Mouse (Mus musculus) hindbrain, embryonic 16.5 days (tissue): ENCODE results near the gene Btbd2. TPM values are rescaled to one million over a fixed set of nuclear protein-coding genes. Genes with fewer than 3 reads are reported as not detected.

Source experiments
- ATAC-seq: fragments of 200-750 bp; cut with Nextera tagmentation; 2 replicates; pipeline ENCODE4 v1.8.0; 2017; ENCODE audit warnings: moderate TSS enrichment, moderate library complexity
- H3K27ac ChIP-seq: fragments of 300-500 bp; sonication (generic); 2 replicates; pipeline ENCODE4 v1.5.1; 2014; ENCODE audit warnings: low read depth, mild to moderate bottlenecking, control low read depth, low read length, moderate library complexity
- H3K27me3 ChIP-seq: fragments of 300-500 bp; sonication (generic); replicated peaks from 2 replicates; pipeline ENCODE4 v1.6.1; 2014; ENCODE audit warnings: low read length; ENCODE audit not compliant: control insufficient read depth, insufficient read depth
- H3K36me3 ChIP-seq: fragments of 300-500 bp; sonication (generic); 2 replicates; pipeline ENCODE4 v1.6.1; 2014; ENCODE audit warnings: mild to moderate bottlenecking, low read length, moderate library complexity, mixed read lengths; ENCODE audit not compliant: control insufficient read depth, insufficient read depth
- H3K4me1 ChIP-seq: fragments of 300-500 bp; sonication (generic); 2 replicates; pipeline ENCODE4 v1.6.1; 2014; ENCODE audit warnings: low read depth, low read length; ENCODE audit not compliant: control insufficient read depth, insufficient read depth
- H3K4me2 ChIP-seq: fragments of 300-500 bp; sonication (generic); 2 replicates; pipeline ENCODE4 v1.6.1; 2014; ENCODE audit warnings: mild to moderate bottlenecking, low read length, control low read depth, moderate library complexity
- H3K4me3 ChIP-seq: fragments of 300-500 bp; sonication (generic); 2 replicates; pipeline ENCODE4 v1.5.1; 2014; ENCODE audit warnings: mild to moderate bottlenecking, low read length, control low read depth, moderate library complexity
- H3K9ac ChIP-seq: fragments of 300-500 bp; sonication (generic); 2 replicates; pipeline ENCODE4 v1.6.1; 2014; ENCODE audit warnings: low read depth, mild to moderate bottlenecking, control low read depth, low read length, moderate library complexity
- H3K9me3 ChIP-seq: fragments of 300-500 bp; sonication (generic); 2 replicates; pipeline ENCODE4 v1.6.1; 2014; ENCODE audit warnings: mild to moderate bottlenecking, low read length, moderate library complexity; ENCODE audit not compliant: control insufficient read depth
- whole genome bisulfite sequencing: fragments of 180-500 bp; shearing (Covaris S2); extraction: QIAGEN DNeasy Blood & Tissue Kit; methylation state at CpG from one replicate; pipeline ENCODE4 v1.1.7; 2014; 5-methylcytosine and 5-hydroxymethylcytosine counted together
- polyA plus RNA-seq: library from polyadenylated mRNA; unstranded; fragments of >200 nt; fragmentation: Nextera tagmentation; extraction: Ambion mirVana; gene quantifications from 2 replicates; pipeline ENCODE4 v1.2.1, GENCODE M21; 2015

The Btbd2 gene
- polyA plus RNA-seq, 1 experiment from 2014 or later: 21.2 TPM

DNA sequence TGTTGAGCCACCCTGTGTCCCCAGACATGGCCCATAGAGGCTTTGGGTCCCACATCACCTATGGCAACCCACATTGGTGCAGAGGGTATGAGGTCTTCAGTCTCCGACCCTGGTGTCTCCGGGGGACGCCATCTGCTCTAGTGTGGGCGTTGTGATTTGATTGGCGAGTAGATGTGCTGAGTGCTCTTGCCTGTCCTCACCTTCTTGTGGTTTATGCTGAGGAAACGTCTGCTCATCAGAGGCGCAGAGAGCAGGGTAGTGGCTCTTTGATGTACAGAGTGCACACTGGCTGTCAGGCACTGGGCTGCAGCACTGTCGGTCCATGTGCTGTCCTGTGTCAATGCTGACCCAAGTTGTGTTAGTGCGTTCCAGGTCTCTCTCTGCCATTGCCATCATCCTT is 27.9 kb downstream of the Btbd2 start:
- Histone ChIP-seq H3K36me3 (no peaks in the 10 kb centered on the region; the same call in 1 of the 2 replicates), H3K4me1 (peaks cover 15% of the 10 kb centered on the region), H3K4me3 (no peak overlapping the region), H3K9ac (no peak overlapping the region), H3K9me3 (no peaks in the 10 kb centered on the region), H3K27me3 (no peaks in the 10 kb centered on the region), H3K27ac (no peak overlapping the region), H3K4me2 (no peak overlapping the region)
- ATAC-seq: no peak
- 77% methylated on average over 9 of the region's 9 CpGs for WGBS

DNA sequence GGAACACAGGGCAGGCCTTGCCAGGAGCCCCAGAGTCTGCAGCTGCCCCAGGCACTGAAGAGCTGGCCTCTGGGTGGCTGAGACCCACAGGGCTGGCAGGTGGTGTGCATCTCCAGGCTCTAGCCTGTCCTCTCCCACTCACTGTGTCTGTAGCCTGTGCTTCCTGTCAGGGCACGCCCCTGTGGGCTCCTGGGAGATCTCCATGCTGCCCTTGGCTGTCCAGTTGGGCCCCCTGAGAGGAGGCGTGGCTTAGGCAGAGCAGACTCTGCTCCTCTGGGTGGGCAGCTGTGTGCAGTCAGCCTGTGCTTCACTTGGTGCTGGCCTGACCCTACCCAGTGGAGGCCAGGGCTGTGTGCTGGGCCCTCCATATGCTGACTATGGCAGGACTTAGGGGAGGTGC is 29.2 kb downstream of the Btbd2 start:
- no peaks in the 10 kb centered on the region; the same call in 1 of the 2 replicates for H3K36me3 ChIP-seq
- H3K27ac ChIP-seq: no peak overlapping the region
- H3K4me3 ChIP-seq: no peak overlapping the region
- H3K4me2 ChIP-seq: no peak overlapping the region
- no peaks in the 10 kb centered on the region for H3K9me3 ChIP-seq
- 67% methylated on average over 1 of the region's 2 CpGs for WGBS
- no peaks in the 10 kb centered on the region for H3K27me3 ChIP-seq
- no peak overlapping the region for H3K9ac ChIP-seq
- H3K4me1 ChIP-seq: peaks cover 24% of the 10 kb centered on the region
- no peak for ATAC-seq

DNA sequence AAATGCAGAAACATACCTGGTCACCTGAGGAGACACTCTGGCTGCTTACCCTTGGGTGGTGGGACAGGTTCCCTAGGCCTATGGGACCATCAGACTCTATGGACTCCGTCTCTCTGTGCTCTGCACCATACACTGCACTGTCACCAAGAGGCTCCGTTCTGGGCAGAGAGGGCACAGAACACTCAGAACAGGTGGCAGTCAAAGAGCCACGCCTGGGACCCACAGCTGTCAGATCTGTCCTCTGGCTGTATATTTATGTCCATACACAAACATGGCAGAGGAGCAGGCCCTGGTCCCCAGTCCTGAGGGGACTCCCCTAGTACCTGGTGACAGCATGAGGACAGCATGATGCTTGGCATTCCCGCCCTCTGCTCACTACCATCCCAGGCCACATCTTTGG is 31.1 kb downstream of the Btbd2 start:
- Histone ChIP-seq H3K4me2 (no peak overlapping the region), H3K9ac (no peak overlapping the region), H3K4me3 (no peak overlapping the region), H3K9me3 (no peaks in the 10 kb centered on the region), H3K36me3 (no peaks in the 10 kb centered on the region; the same call in 1 of the 2 replicates), H3K27ac (no peak overlapping the region), H3K27me3 (no peaks in the 10 kb centered on the region), H3K4me1 (peaks cover 31% of the 10 kb centered on the region)
- 90% methylated on average over 4 of the region's 4 CpGs for WGBS
- ATAC-seq: no peak

GRCm38 (mm10) chr10:80623457-80624191 is 33.2 kb downstream of the Btbd2 start:
- no peak for ATAC-seq
- Histone ChIP-seq H3K9me3 (no peaks in the 10 kb centered on the region), H3K9ac (peak overlapping the region; percentile 96), H3K27ac (peak overlapping the region; percentile 90), H3K4me2 (peak overlapping the region; percentile 99), H3K4me1 (peaks cover 31% of the 10 kb centered on the region), H3K4me3 (peak overlapping the region; percentile 89), H3K36me3 (no peaks in the 10 kb centered on the region), H3K27me3 (no peaks in the 10 kb centered on the region)
- WGBS: 15% methylated on average over 15 of the region's 15 CpGs

- no peak; the same call in 1 of the 2 replicates for ATAC-seq
- WGBS: under 1% methylated on average over 43 of the region's 85 CpGs
- H3K4me3 ChIP-seq: peak within 1 kb of the TSS; percentile 89
- H3K27ac ChIP-seq: peak within 1 kb of the TSS; percentile 92
- peaks cover 31% of the 10 kb centered on the region for H3K4me1 ChIP-seq
- no peaks in the 10 kb centered on the region for H3K36me3 ChIP-seq
- peak within 1 kb of the TSS; percentile 96 for H3K9ac ChIP-seq
- H3K4me2 ChIP-seq: peak within 1 kb of the TSS; percentile 99
- H3K9me3 ChIP-seq: no peaks in the 10 kb centered on the region
- H3K27me3 ChIP-seq: no peaks in the 10 kb centered on the region
Observed at GRCm38 (mm10) chr10:80622661-80623456, 34.0 kb downstream of the Btbd2 start, which contains the start of gene Csnk1g2. Gene Csnk1g2 (plus strand): TSS chr10:80622838.

- H3K4me3 ChIP-seq: peak overlapping the region; percentile 89
- H3K36me3 ChIP-seq: no peaks in the 10 kb centered on the region
- 0% methylated on average over 64 of the region's 64 CpGs for WGBS
- ATAC-seq: peak; percentile 97
- no peaks in the 10 kb centered on the region for H3K27me3 ChIP-seq
- H3K4me2 ChIP-seq: peak overlapping the region; percentile 70
- peaks cover 28% of the 10 kb centered on the region for H3K4me1 ChIP-seq
- H3K9me3 ChIP-seq: no peaks in the 10 kb centered on the region
- H3K9ac ChIP-seq: peak overlapping the region; percentile 49
- H3K27ac ChIP-seq: peak overlapping the region; percentile 92
Observed at GRCm38 (mm10) chr10:80621940-80622660, 34.8 kb downstream of the Btbd2 start.

- WGBS: under 1% methylated on average over 9 of the region's 9 CpGs
- H3K27me3 ChIP-seq: no peaks in the 10 kb centered on the region
- ATAC-seq: no peak
- peak overlapping the region; percentile 89 for H3K4me3 ChIP-seq
- H3K9ac ChIP-seq: peak overlapping the region; percentile 49
- H3K4me2 ChIP-seq: peak overlapping the region; percentile 70
- peak overlapping the region; percentile 92 for H3K27ac ChIP-seq
- H3K9me3 ChIP-seq: no peaks in the 10 kb centered on the region
- no peaks in the 10 kb centered on the region for H3K36me3 ChIP-seq
- peaks cover 28% of the 10 kb centered on the region for H3K4me1 ChIP-seq
Observed at GRCm38 (mm10) chr10:80621690-80621939, 35.3 kb downstream of the Btbd2 start.

DNA sequence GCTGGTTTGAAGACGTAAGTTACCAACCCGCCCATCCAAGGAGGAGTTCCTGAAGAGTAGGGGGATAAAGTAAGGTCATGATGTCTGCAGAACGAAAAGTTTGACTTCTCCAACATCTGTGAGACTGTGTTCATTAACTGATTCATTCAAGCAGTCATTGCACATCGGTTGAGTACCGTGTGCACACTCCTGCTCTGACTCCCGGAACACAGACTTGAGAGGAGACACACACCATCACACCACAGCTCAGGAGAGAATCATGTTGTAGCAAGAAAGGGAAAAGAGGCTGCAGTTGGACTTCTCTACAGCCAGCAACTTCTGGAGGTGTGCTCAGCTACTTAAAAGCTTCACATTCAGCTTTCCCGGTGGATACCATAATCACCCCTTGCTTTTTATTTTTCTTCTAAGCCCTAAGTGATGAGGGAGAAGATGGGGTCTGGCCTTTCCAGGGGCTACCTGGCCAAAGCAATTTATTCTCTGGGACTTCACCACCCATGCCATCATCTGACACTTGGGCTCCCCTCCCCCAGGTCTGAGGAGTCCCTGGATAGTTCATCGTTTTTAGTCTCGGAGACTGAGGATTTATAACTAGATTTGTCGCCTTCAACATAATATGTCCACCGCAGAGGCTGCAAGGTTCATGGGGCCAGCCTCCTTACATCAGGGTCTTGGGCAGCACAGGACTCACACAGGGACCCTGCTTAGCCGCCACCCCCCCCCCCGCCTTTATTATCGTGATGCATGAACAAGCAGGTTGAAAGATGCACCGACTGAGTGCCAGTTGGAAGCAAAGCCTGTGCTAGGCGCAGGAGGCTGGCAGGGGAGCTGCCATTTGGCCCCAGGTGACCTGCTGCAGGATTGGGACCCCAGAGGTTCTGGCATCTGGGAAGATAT is 35.8 kb downstream of the Btbd2 start:
- WGBS: 55% methylated on average over 16 of the region's 16 CpGs
- Histone ChIP-seq H3K36me3 (no peaks in the 10 kb centered on the region), H3K4me3 (peak overlapping the region; percentile 89), H3K9me3 (no peaks in the 10 kb centered on the region), H3K9ac (peak overlapping the region; percentile 49), H3K27ac (peak overlapping the region; percentile 92), H3K27me3 (no peaks in the 10 kb centered on the region), H3K4me2 (peak overlapping the region; percentile 70), H3K4me1 (peaks cover 28% of the 10 kb centered on the region)
- no peak for ATAC-seq
